Mouse (Mus musculus) intestine, embryonic 14.5 days (tissue): ENCODE measurements at regions not wholly inside any gene's neighbourhood (a gene's known extent, or its start where the extent isn't known, plus 50 kb on each side); places are given as distances from the start of the nearest gene placed in this dataset.

ENCODE experiments used
- ATAC-seq: fragments of 200-750 bp; cut with Nextera tagmentation; replicated peaks from 2 replicates; pipeline ENCODE4 v1.8.0; 2017; ENCODE audit warnings: low read depth, moderate number of reproducible peaks, moderate TSS enrichment, moderate library complexity; ENCODE audit not compliant: low FRiP score, low TSS enrichment
- DNase-seq: peaks from one replicate; pipeline ENCODE4 v3.0.0-alpha.2; 2018; ENCODE audit warnings: low spot score
- H3K27ac ChIP-seq: fragments of 300-500 bp; sonication (generic); 2 replicates; pipeline ENCODE4 v1.5.1; 2014; ENCODE audit warnings: low read depth, mild to moderate bottlenecking, control low read depth
- H3K27me3 ChIP-seq: fragments of 300-500 bp; sonication (generic); replicated peaks from 2 replicates; pipeline ENCODE4 v1.6.1; 2014; ENCODE audit warnings: low read length, control low read depth; ENCODE audit not compliant: control insufficient read depth, insufficient read depth
- H3K36me3 ChIP-seq: fragments of 300-500 bp; sonication (generic); 2 replicates; pipeline ENCODE4 v1.6.1; 2014; ENCODE audit warnings: low read length, control low read depth; ENCODE audit not compliant: control insufficient read depth, insufficient read depth
- H3K4me1 ChIP-seq: fragments of 300-500 bp; sonication (generic); replicated peaks from 2 replicates; pipeline ENCODE4 v1.6.1; 2014; ENCODE audit warnings: low read length, control low read depth, mixed read lengths; ENCODE audit not compliant: control insufficient read depth, insufficient read depth
- H3K4me2 ChIP-seq: fragments of 300-500 bp; sonication (generic); 2 replicates; pipeline ENCODE4 v1.6.1; 2014; ENCODE audit warnings: low read length
- H3K4me3 ChIP-seq: fragments of 300-500 bp; sonication (generic); 2 replicates; pipeline ENCODE4 v1.5.1; 2014; ENCODE audit warnings: low read depth, low read length, control low read depth, mixed read lengths
- H3K9ac ChIP-seq: fragments of 300-500 bp; sonication (generic); 2 replicates; pipeline ENCODE4 v1.6.1; 2014; ENCODE audit warnings: mild to moderate bottlenecking, low read length
- H3K9me3 ChIP-seq: fragments of 300-500 bp; sonication (generic); 2 replicates; pipeline ENCODE4 v1.6.1; 2016; ENCODE audit warnings: low read length, control low read depth; ENCODE audit not compliant: control insufficient read depth
- WGBS: fragments of 180-500 bp; shearing (Covaris S2); extraction: QIAGEN DNeasy Blood & Tissue Kit; methylation state at CpG from one replicate; pipeline ENCODE4 v1.1.7; 2014; 5-methylcytosine and 5-hydroxymethylcytosine counted together

- Histone ChIP-seq H3K4me2 (no peak overlapping the region), H3K4me1 (0 out of 2 replicates have a peak, but pooled peaks cover 3% of the 10 kb centered on the region), H3K9me3 (no peaks in the 10 kb centered on the region), H3K27me3 (no peaks in the 10 kb centered on the region), H3K4me3 (no peak overlapping the region), H3K36me3 (no peaks in the 10 kb centered on the region), H3K27ac (no peak overlapping the region), H3K9ac (no peak overlapping the region)
- 20% methylated on average over 2 of the region's 2 CpGs for WGBS
- peak; percentile 42 for DNase-seq
- ATAC-seq, result no peak
These were observed 155.3 kb downstream of the Tox3 start for GRCm38 (mm10) chr8:90192856-90193255.

GRCm38 (mm10) chr8:90182807-90183206, 165.3 kb downstream of the Tox3 start:
- no peaks in the 10 kb centered on the region; the same call in 1 of the 2 replicates for H3K4me1 ChIP-seq
- ATAC-seq, result no peak

DNA sequence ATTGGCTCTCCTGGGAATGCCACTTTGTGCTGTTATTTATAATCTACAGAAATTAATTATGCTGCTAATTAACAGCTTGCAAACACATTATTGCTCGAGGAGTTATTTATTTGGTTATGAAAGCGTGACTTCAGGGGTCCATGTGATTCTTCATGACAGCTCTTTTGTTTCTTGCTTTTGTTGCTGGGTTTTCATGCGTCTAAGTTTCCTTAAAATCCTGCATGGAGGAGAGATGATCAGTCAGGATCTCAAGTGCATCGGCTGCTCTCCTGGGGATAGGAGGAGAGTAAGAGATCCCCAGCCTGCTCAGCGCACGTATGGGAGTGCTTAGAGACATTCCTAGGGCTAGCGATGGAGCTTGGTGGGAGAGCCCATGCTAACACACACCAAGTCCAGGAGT, 171.4 kb downstream of the Tox3 start:
- 71% methylated on average over 7 of the region's 7 CpGs for WGBS
- ATAC-seq, result no peak
- no peaks in the 10 kb centered on the region for H3K4me1 ChIP-seq
- no peaks in the 10 kb centered on the region for H3K27me3 ChIP-seq
- no peak overlapping the region for H3K27ac ChIP-seq
- H3K9me3 ChIP-seq, result no peaks in the 10 kb centered on the region
- no peak overlapping the region for H3K4me3 ChIP-seq
- H3K9ac ChIP-seq, result no peak overlapping the region
- no peak overlapping the region for H3K4me2 ChIP-seq
- DNase-seq, result no peak
- no peaks in the 10 kb centered on the region for H3K36me3 ChIP-seq

More at GRCm38 (mm10) chr8:90182807-90183206, 165.3 kb downstream of the Tox3 start:
- Histone ChIP-seq H3K9ac (no peak overlapping the region), H3K36me3 (no peaks in the 10 kb centered on the region), H3K27me3 (no peaks in the 10 kb centered on the region), H3K9me3 (no peaks in the 10 kb centered on the region), H3K4me2 (no peak overlapping the region), H3K27ac (no peak overlapping the region), H3K4me3 (no peak overlapping the region)
- 23% methylated on average over 6 of the region's 6 CpGs for WGBS
- DNase-seq, result no peak

- DNase-seq (no peak), ATAC-seq (no peak)
- Histone ChIP-seq H3K4me3 (no peak overlapping the region), H3K9ac (no peak overlapping the region), H3K4me1 (no peaks in the 10 kb centered on the region), H3K27ac (no peak overlapping the region), H3K4me2 (no peak overlapping the region), H3K36me3 (no peaks in the 10 kb centered on the region), H3K9me3 (no peaks in the 10 kb centered on the region), H3K27me3 (no peaks in the 10 kb centered on the region)
- 30% methylated on average over 9 of the region's 9 CpGs for WGBS
These were observed 171.8 kb downstream of the Tox3 start for GRCm38 (mm10) chr8:90176335-90176734.

- H3K9ac ChIP-seq, result no peak overlapping the region
- no peak overlapping the region for H3K4me3 ChIP-seq
- H3K4me1 ChIP-seq, result no peaks in the 10 kb centered on the region
- WGBS, result 94% methylated on average over 2 of the region's 2 CpGs
- DNase-seq (no peak), ATAC-seq (no peak)
- H3K9me3 ChIP-seq, result no peaks in the 10 kb centered on the region
- H3K27ac ChIP-seq, result no peak overlapping the region
- no peak overlapping the region for H3K4me2 ChIP-seq
- no peaks in the 10 kb centered on the region for H3K27me3 ChIP-seq
- H3K36me3 ChIP-seq, result no peaks in the 10 kb centered on the region
These were observed 181.5 kb downstream of the Tox3 start for GRCm38 (mm10) chr8:90166639-90167038.

GRCm38 (mm10) chr8:90151477-90151876, 196.7 kb downstream of the Tox3 start:
- H3K4me2 ChIP-seq, result no peak overlapping the region
- DNase-seq (no peak), ATAC-seq (no peak)
- H3K4me1 ChIP-seq, result no peaks in the 10 kb centered on the region
- no peaks in the 10 kb centered on the region for H3K36me3 ChIP-seq
- H3K27ac ChIP-seq, result no peak overlapping the region
- H3K9ac ChIP-seq, result no peak overlapping the region
- H3K27me3 ChIP-seq, result no peaks in the 10 kb centered on the region
- H3K9me3 ChIP-seq, result no peaks in the 10 kb centered on the region
- WGBS, result 87% methylated on average over 5 of the region's 5 CpGs
- no peak overlapping the region for H3K4me3 ChIP-seq

- no peak for ATAC-seq
These were observed 198.2 kb downstream of the Tox3 start for GRCm38 (mm10) chr8:90149903-90150302.

GRCm38 (mm10) chr8:90134626-90135025, 213.5 kb downstream of the Tox3 start:
- H3K4me1 ChIP-seq, result no peaks in the 10 kb centered on the region
- no peak for DNase-seq
- no peak overlapping the region for H3K4me3 ChIP-seq
- no peaks in the 10 kb centered on the region for H3K36me3 ChIP-seq
- no peak overlapping the region for H3K9ac ChIP-seq
- no peak for ATAC-seq
- 61% methylated on average over 5 of the region's 5 CpGs for WGBS
- no peak overlapping the region for H3K4me2 ChIP-seq
- H3K27ac ChIP-seq, result no peak overlapping the region
- no peaks in the 10 kb centered on the region for H3K27me3 ChIP-seq
- H3K9me3 ChIP-seq, result no peaks in the 10 kb centered on the region

More at GRCm38 (mm10) chr8:90149903-90150302, 198.2 kb downstream of the Tox3 start:
- Histone ChIP-seq H3K4me3 (no peak overlapping the region), H3K27ac (no peak overlapping the region), H3K9ac (no peak overlapping the region), H3K36me3 (no peaks in the 10 kb centered on the region), H3K9me3 (no peaks in the 10 kb centered on the region), H3K4me1 (no peaks in the 10 kb centered on the region), H3K27me3 (no peaks in the 10 kb centered on the region), H3K4me2 (no peak overlapping the region)
- no peak for DNase-seq
- 66% methylated on average over 6 of the region's 6 CpGs for WGBS

DNA sequence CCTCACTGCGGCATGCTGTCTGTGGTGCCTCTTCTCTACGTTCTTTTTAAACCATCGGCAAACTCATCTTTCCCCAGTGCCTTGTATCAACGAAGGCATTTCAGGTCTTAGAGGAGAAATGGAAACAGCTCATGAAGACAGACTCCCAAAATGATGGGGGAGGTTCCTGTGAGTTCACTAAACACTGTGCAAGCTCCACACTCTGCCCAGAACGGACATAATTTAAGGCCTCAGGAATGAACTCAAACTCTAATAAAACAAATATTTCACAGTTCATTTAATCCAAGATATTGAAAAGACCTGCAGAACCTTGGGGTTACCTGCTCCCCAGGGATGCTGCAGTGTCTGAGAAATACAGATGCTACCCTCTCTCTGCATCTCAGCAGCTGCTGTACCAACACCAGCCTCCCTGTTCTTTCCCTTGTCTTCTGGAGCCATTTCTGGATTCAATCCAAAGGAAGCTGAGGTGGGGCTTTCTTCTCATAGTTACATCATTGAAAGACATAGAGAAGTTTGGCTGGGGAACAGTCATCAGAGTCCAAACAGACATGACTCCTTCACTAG, 217.4 kb downstream of the Tox3 start:
- Histone ChIP-seq H3K27me3 (no peaks in the 10 kb centered on the region), H3K27ac (no peak overlapping the region), H3K9ac (no peak overlapping the region), H3K36me3 (no peaks in the 10 kb centered on the region), H3K4me1 (no peaks in the 10 kb centered on the region), H3K4me2 (no peak overlapping the region), H3K4me3 (no peak overlapping the region), H3K9me3 (no peaks in the 10 kb centered on the region)
- WGBS, result 75% methylated on average over 5 of the region's 5 CpGs
- ATAC-seq (no peak), DNase-seq (no peak)
